Mouse (Mus musculus): Measurements from ENCODE around the gene Fam83d. TPM values are rescaled to one million over a fixed set of nuclear protein-coding genes. Genes with fewer than 3 reads are reported as not detected.

The Fam83d gene
- total and polyA plus RNA-seq, 3 experiments = 3.4 to 9.6 (median 6.1) TPM

DNA sequence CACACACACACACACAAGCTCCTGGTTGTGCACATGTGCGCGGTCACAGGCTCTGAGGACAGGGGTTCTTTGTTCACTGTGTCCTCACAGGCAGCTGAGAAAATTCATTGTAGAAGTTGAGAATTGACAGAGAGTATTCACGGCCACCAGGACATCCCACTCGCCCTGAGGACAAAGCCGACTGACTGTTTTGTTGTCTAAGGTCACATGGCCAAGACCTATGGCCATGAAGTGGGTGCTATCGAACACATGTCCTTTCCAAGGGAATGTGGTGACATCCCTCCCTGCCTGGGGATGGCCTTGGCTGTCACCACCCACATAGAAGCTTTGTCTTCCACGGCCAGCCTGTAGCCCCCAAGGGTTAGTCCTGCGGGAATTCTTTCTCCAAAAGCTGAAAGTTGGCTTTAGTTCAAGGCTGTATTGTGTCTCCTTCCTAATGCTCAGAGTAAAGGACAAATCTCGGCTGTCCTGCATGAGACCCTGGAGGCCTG lies 26.8 kb upstream of the Fam83d start:
- Histone ChIP-seq H3K36me3 (replicated peaks) (no peaks in the 10 kb centered on the region), H3K9me3 (replicated peaks) (peaks cover 2% of the 10 kb centered on the region; the same call in 1 of the 2 replicates), H3K27me3 (ENCODE audit: insufficient read depth, low read length) (peaks cover 3% of the 10 kb centered on the region; the same call in 1 of the 2 replicates), H3K4me1 (ENCODE audit: insufficient read depth, low read depth, low read length) (no peaks in the 10 kb centered on the region), H3K4me3 (ENCODE audit: low read depth, low read length) (no peak overlapping the region)
- ATAC-seq (ENCODE audit: extremely low read depth, insufficient number of reproducible peaks, low FRiP score, poor library complexity, severe bottlenecking) = no peak
- no peak for TF ChIP-seq POLR2AphosphoS5 (IDR thresholded peaks at IDR 0.05; ENCODE audit: insufficient replicate concordance, low read depth, low read length)
- DNase-seq (ENCODE audit: low spot score) = no peak

DNA sequence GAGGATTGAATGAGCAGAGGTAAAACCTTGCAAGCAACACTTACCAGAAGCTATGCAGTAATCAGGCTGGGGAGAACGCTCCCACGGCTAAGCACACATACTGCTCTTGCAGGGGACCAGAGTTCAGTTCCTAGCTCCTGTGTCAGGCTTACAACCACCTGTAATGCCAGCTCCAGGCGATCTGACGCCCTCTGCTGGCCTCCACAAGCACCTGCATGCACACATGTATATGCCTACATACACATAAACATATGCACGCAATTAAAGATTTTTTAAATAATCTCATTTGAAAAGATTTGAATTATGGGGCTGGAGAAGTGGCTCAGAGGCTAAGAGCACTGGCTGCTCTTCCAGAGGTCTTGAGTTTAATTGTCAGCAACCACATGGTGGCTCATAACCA lies 25.5 kb upstream of the Fam83d start:
- H3K4me1 ChIP-seq (ENCODE audit: insufficient read depth, low read depth, low read length) = no peaks in the 10 kb centered on the region
- DNase-seq (ENCODE audit: low spot score) = no peak
- H3K27me3 ChIP-seq (ENCODE audit: insufficient read depth, low read length) = peaks cover 5% of the 10 kb centered on the region; the same call in 1 of the 2 replicates
- no peak overlapping the region for H3K4me3 ChIP-seq (ENCODE audit: low read depth, low read length)
- no peak for ATAC-seq (ENCODE audit: extremely low read depth, insufficient number of reproducible peaks, low FRiP score, poor library complexity, severe bottlenecking)
- TF ChIP-seq TAL1 (conservative IDR thresholded peaks at IDR 0.05; ENCODE audit: low read depth, low read length) (no peak), GATA1 (IDR thresholded peaks at IDR 0.05; ENCODE audit: borderline replicate concordance, low read length) (no peak), POLR2AphosphoS5 (IDR thresholded peaks at IDR 0.05; ENCODE audit: insufficient replicate concordance, low read depth, low read length) (no peak), CTCF (IDR thresholded peaks at IDR 0.05; ENCODE audit: low read depth, low read length) (no peak), GATA2 (IDR thresholded peaks at IDR 0.05; ENCODE audit: borderline replicate concordance, low read depth, low read length) (no peak)
- peaks cover 2% of the 10 kb centered on the region; the same call in 1 of the 2 replicates for H3K9me3 ChIP-seq (replicated peaks)
- no peaks in the 10 kb centered on the region for H3K36me3 ChIP-seq (replicated peaks)

DNA sequence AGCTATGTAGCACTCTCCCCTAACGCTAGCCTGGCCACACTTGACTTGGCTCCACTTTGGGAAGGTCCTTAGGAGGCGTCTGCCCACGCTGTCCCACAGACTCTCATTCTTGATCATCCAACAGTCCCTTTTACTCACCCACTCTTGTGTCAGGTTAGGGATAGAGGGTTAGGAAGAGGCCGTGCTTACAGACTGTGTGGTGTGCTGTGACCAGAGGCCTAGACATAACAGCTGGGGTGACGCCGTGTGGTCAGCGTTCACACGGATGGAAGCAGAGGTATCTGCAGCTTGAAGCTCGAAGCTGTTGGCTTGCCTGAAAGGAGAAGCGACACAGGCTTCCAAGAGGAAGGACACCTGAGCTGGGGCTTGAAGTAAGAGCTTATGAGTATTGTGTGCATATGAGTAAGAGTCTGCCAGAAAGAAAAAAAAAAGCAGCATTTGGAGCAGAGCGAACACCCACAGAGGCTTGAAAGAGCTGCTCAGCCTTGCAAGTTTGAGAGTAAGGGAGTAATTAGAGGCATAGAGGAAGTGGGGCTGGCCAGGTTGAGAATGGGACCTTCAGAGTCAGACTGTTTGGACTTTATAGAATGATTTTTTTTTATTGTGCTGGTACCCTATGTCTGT lies 24.3 kb upstream of the Fam83d start:
- ATAC-seq (ENCODE audit: extremely low read depth, insufficient number of reproducible peaks, low FRiP score, poor library complexity, severe bottlenecking) = no peak
- TF ChIP-seq GATA2 (IDR thresholded peaks at IDR 0.05; ENCODE audit: borderline replicate concordance, low read depth, low read length) = no peak
- no peak for TF ChIP-seq POLR2AphosphoS5 (IDR thresholded peaks at IDR 0.05; ENCODE audit: insufficient replicate concordance, low read depth, low read length)
- no peak for TF ChIP-seq TAL1 (conservative IDR thresholded peaks at IDR 0.05; ENCODE audit: low read depth, low read length)
- peaks cover 5% of the 10 kb centered on the region; the same call in 1 of the 2 replicates for H3K27me3 ChIP-seq (ENCODE audit: insufficient read depth, low read length)
- H3K36me3 ChIP-seq (replicated peaks) = no peaks in the 10 kb centered on the region
- H3K4me3 ChIP-seq (ENCODE audit: low read depth, low read length) = no peak overlapping the region
- DNase-seq (ENCODE audit: low spot score) = no peak
- H3K4me1 ChIP-seq (ENCODE audit: insufficient read depth, low read depth, low read length) = no peaks in the 10 kb centered on the region
- H3K9me3 ChIP-seq (replicated peaks) = peaks cover 2% of the 10 kb centered on the region; the same call in 1 of the 2 replicates

DNA sequence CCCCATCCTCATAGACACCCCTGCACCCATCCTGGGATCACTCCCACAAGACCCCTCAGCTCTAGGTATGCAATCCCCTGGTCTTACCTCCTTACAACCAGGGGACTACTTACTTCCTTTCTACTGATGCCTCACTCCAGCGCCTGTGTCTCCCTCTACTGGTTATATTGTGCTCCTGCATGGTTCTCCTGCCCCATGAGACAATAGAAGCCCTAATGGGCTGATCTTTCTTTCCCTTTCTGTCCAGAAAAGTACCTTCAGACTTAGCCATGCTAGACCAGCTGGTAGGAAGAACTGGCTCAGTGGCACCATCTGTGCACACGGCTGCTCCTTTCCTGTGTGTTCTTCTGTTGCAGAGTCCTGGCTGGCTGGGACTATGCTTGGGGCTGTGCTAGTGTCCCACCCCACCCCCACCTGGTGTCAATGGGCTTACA lies 22.8 kb upstream of the Fam83d start:
- Histone ChIP-seq H3K4me1 (ENCODE audit: insufficient read depth, low read depth, low read length) (no peaks in the 10 kb centered on the region), H3K4me3 (ENCODE audit: low read depth, low read length) (no peak overlapping the region), H3K36me3 (replicated peaks) (no peaks in the 10 kb centered on the region), H3K9me3 (replicated peaks) (peaks cover 2% of the 10 kb centered on the region; the same call in 1 of the 2 replicates), H3K27me3 (ENCODE audit: insufficient read depth, low read length) (peaks cover 3% of the 10 kb centered on the region; the same call in 1 of the 2 replicates)
- no peak for TF ChIP-seq POLR2AphosphoS5 (IDR thresholded peaks at IDR 0.05; ENCODE audit: insufficient replicate concordance, low read depth, low read length)
- no peak for TF ChIP-seq GATA1 (IDR thresholded peaks at IDR 0.05; ENCODE audit: borderline replicate concordance, low read length)
- TF ChIP-seq CTCF (IDR thresholded peaks at IDR 0.05; ENCODE audit: low read depth, low read length) = peak; percentile 57
- TF ChIP-seq GATA2 (IDR thresholded peaks at IDR 0.05; ENCODE audit: borderline replicate concordance, low read depth, low read length) = no peak
- peak; percentile 45 for DNase-seq (ENCODE audit: low spot score)
- ATAC-seq (ENCODE audit: extremely low read depth, insufficient number of reproducible peaks, low FRiP score, poor library complexity, severe bottlenecking) = peak; percentile 48; the same call in 1 of the 2 replicates

DNA sequence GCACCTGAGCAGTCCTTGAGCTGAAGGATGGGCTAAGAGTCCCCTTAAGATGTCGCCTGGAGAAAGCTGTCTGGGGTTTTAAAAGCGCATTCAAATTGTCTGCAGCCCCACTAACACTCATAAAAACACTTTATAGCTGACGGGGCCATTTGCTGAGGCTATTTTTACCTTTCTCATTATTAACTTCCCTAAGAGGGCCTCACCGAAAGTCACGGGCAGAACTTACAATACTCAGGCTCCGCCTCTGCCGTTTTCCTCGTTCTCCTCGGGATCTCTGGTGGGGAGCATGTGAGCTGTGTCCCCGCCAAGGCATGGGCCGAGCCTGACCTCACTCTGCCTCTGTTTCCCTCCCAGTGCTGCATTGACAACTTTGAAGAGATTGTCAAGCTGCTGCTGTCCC lies 21.7 kb upstream of the Fam83d start:
- Histone ChIP-seq H3K27me3 (ENCODE audit: insufficient read depth, low read length) (peaks cover 9% of the 10 kb centered on the region; the same call in 1 of the 2 replicates), H3K36me3 (replicated peaks) (no peaks in the 10 kb centered on the region), H3K9me3 (replicated peaks) (peaks cover 2% of the 10 kb centered on the region; the same call in 1 of the 2 replicates), H3K4me3 (ENCODE audit: low read depth, low read length) (no peak overlapping the region), H3K4me1 (ENCODE audit: insufficient read depth, low read depth, low read length) (no peaks in the 10 kb centered on the region)
- DNase-seq (ENCODE audit: low spot score) (no peak), ATAC-seq (ENCODE audit: extremely low read depth, insufficient number of reproducible peaks, low FRiP score, poor library complexity, severe bottlenecking) (no peak)
- no peak for TF ChIP-seq CTCF (IDR thresholded peaks at IDR 0.05; ENCODE audit: low read depth, low read length)
- TF ChIP-seq POLR2AphosphoS5 (IDR thresholded peaks at IDR 0.05; ENCODE audit: insufficient replicate concordance, low read depth, low read length) = no peak
- no peak for TF ChIP-seq GATA2 (IDR thresholded peaks at IDR 0.05; ENCODE audit: borderline replicate concordance, low read depth, low read length)
- TF ChIP-seq GATA1 (IDR thresholded peaks at IDR 0.05; ENCODE audit: borderline replicate concordance, low read length) = no peak
- no peak for TF ChIP-seq TAL1 (conservative IDR thresholded peaks at IDR 0.05; ENCODE audit: low read depth, low read length)

DNA sequence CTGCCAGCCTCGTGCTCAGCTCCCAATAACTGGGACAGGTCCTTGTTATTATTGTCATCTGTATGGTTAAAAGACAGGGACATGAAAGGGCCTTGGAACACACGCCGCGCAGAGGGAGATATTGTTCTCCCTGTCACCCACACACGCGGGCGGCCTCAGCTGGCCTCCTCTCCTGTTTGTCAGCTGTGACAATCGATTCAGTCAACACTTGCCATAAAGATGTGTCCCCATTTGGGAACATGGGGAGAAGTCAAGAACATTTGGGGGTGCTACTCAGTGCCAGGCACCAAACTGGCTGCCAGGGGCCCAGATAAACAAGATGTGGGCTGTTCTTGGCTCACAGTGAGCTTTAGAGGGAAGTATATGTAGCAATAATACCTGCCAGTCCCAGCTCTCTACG lies 18.5 kb upstream of the Fam83d start:
- ATAC-seq (ENCODE audit: extremely low read depth, insufficient number of reproducible peaks, low FRiP score, poor library complexity, severe bottlenecking) (no peak), DNase-seq (ENCODE audit: low spot score) (no peak)
- Histone ChIP-seq H3K36me3 (replicated peaks) (no peaks in the 10 kb centered on the region), H3K4me3 (ENCODE audit: low read depth, low read length) (no peak overlapping the region), H3K4me1 (ENCODE audit: insufficient read depth, low read depth, low read length) (no peaks in the 10 kb centered on the region), H3K9me3 (replicated peaks) (no peaks in the 10 kb centered on the region), H3K27me3 (ENCODE audit: insufficient read depth, low read length) (peaks cover 11% of the 10 kb centered on the region; the same call in 1 of the 2 replicates)
- TF ChIP-seq CTCF (IDR thresholded peaks at IDR 0.05; ENCODE audit: low read depth, low read length) (no peak), GATA1 (IDR thresholded peaks at IDR 0.05; ENCODE audit: borderline replicate concordance, low read length) (no peak), GATA2 (IDR thresholded peaks at IDR 0.05; ENCODE audit: borderline replicate concordance, low read depth, low read length) (no peak), POLR2AphosphoS5 (IDR thresholded peaks at IDR 0.05; ENCODE audit: insufficient replicate concordance, low read depth, low read length) (no peak), TAL1 (conservative IDR thresholded peaks at IDR 0.05; ENCODE audit: low read depth, low read length) (no peak)

Data from G1E (cell line).